Mouse (Mus musculus) forebrain, postnatal 0 days (tissue): Measurements from ENCODE around the gene Adamts17. TPM values are rescaled to one million over a fixed set of nuclear protein-coding genes. Genes with fewer than 3 reads are reported as not detected.

Experiments used
- ATAC-seq: fragments of 200-750 bp; cut with Nextera tagmentation; 2 replicates; pipeline ENCODE4 v1.8.0; 2017; ENCODE audit warnings: mild to moderate bottlenecking, moderate library complexity
- DNase-seq: peaks from one replicate; pipeline ENCODE4 v3.0.0-alpha.2; 2015
- H3K27ac ChIP-seq: fragments of 300-500 bp; sonication (generic); 2 replicates; pipeline ENCODE4 v1.5.1; 2014; ENCODE audit warnings: low read depth, mild to moderate bottlenecking, antibody characterized with exemption, low read length, moderate library complexity, mixed read lengths
- H3K27me3 ChIP-seq: fragments of 300-500 bp; sonication (generic); 2 replicates; pipeline ENCODE4 v1.6.1; 2014; ENCODE audit warnings: mild to moderate bottlenecking, low read length, mixed read lengths; ENCODE audit not compliant: insufficient read depth
- H3K36me3 ChIP-seq: fragments of 300-500 bp; sonication (generic); 2 replicates; pipeline ENCODE4 v1.6.1; 2014; ENCODE audit warnings: mild to moderate bottlenecking, moderate library complexity; ENCODE audit not compliant: insufficient read depth
- H3K4me1 ChIP-seq: fragments of 300-500 bp; sonication (generic); 2 replicates; pipeline ENCODE4 v1.6.1; 2014; ENCODE audit warnings: antibody characterized with exemption; ENCODE audit not compliant: insufficient read depth
- H3K4me2 ChIP-seq: fragments of 300-500 bp; sonication (generic); 2 replicates; pipeline ENCODE4 v1.6.1; 2014; ENCODE audit warnings: low read depth, mild to moderate bottlenecking, moderate library complexity
- H3K4me3 ChIP-seq: fragments of 300-500 bp; sonication (generic); 2 replicates; pipeline ENCODE4 v1.5.1; 2014; ENCODE audit warnings: low read depth, low read length, mixed read lengths
- H3K9ac ChIP-seq: fragments of 300-500 bp; sonication (generic); 2 replicates; pipeline ENCODE4 v1.6.1; 2014; ENCODE audit warnings: mild to moderate bottlenecking
- H3K9me3 ChIP-seq: fragments of 300-500 bp; sonication (generic); 2 replicates; pipeline ENCODE4 v1.6.1; 2016; ENCODE audit warnings: low read length
- CTCF ChIP-seq: sonication (generic); IDR thresholded peaks from 2 replicates; pipeline ENCODE4 v1.5.1; 2016; ENCODE audit warnings: antibody characterized with exemption, control low read depth, low read depth
- WGBS: fragments of 180-500 bp; shearing (Covaris S2); extraction: QIAGEN DNeasy Blood & Tissue Kit; methylation state at CpG from one replicate; pipeline ENCODE4 v1.1.7; 2014; 5-methylcytosine and 5-hydroxymethylcytosine counted together
- polyA plus RNA-seq: library from polyadenylated mRNA; unstranded; fragments of >200 nt; fragmentation: Nextera tagmentation; extraction: Ambion mirVana; gene quantifications from 2 replicates; pipeline ENCODE4 v1.2.1, GENCODE M21; 2015
- total RNA-seq: library from RNA; depleted of rRNA; stranded (reverse); fragments of >200 nt; gene quantifications from 2 replicates; pipeline ENCODE4 v1.2.3, GENCODE M21; 2014

Gene Adamts17
- total and polyA plus RNA-seq, 2 experiments from 2014 or later = 4.1 to 12.6 TPM

- Histone ChIP-seq H3K9ac (no peak overlapping the region), H3K4me1 (no peaks in the 10 kb centered on the region), H3K27ac (no peak overlapping the region), H3K4me3 (no peak overlapping the region), H3K9me3 (no peaks in the 10 kb centered on the region), H3K4me2 (no peak overlapping the region), H3K36me3 (no peaks in the 10 kb centered on the region), H3K27me3 (no peaks in the 10 kb centered on the region)
- 95% methylated on average over 8 of the region's 8 CpGs for WGBS
- TF ChIP-seq CTCF = no peak
- DNase-seq (no peak), ATAC-seq (no peak)
Observed at GRCm38 (mm10) chr7:67027216-67027615, 187.7 kb downstream of the Adamts17 start.

DNA sequence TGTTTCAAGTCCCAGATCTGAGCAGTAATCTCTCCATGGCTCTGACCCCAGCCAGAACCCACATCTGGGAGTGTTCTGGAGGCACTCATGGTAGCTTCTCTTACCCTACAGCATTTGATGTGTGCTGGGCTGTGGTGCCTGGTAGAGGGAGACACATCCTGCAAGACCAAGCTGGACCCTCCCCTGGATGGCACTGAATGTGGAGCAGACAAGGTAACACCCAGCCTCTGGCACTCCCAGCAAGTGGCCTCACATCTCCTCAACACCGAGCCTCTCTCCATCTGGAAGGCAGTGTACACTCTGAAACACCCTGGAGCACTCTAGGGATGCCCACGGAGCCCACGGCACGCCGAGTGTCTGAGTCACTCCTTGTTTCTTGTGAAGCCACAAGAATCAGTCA, 188.2 kb downstream of the Adamts17 start:
- no peak for DNase-seq
- H3K36me3 ChIP-seq = no peaks in the 10 kb centered on the region
- ATAC-seq = no peak
- no peak overlapping the region for H3K27ac ChIP-seq
- H3K4me3 ChIP-seq = no peak overlapping the region
- no peak overlapping the region for H3K9ac ChIP-seq
- no peaks in the 10 kb centered on the region for H3K27me3 ChIP-seq
- no peak for TF ChIP-seq CTCF
- no peak overlapping the region for H3K4me2 ChIP-seq
- WGBS = 94% methylated on average over 5 of the region's 5 CpGs
- H3K4me1 ChIP-seq = no peaks in the 10 kb centered on the region
- no peaks in the 10 kb centered on the region for H3K9me3 ChIP-seq

DNA sequence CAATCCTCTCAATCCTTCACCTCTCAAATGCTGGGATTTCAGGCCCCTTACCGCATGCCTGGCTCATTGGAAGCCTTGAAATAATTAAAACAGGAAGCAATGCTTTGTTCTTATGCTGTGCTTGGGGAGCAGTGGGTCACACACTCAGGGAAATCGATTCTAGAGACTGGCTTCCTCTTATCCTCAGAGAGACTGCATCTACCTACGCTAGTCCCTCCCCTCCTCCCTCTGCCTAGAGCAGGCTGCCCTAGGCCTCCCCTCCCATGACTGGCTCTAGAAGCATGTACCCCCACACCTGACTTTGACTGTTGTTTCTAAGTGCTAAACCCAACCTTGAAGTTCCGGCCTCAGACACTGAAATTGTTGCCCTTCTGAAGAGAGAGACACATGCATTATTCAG, 189.4 kb downstream of the Adamts17 start:
- Histone ChIP-seq H3K27ac (no peak overlapping the region), H3K27me3 (no peaks in the 10 kb centered on the region), H3K9me3 (no peaks in the 10 kb centered on the region), H3K4me1 (no peaks in the 10 kb centered on the region), H3K9ac (no peak overlapping the region), H3K4me2 (no peak overlapping the region), H3K36me3 (no peaks in the 10 kb centered on the region), H3K4me3 (no peak overlapping the region)
- 79% methylated on average over 4 of the region's 4 CpGs for WGBS
- DNase-seq (no peak), ATAC-seq (no peak)
- TF ChIP-seq CTCF = no peak

- Histone ChIP-seq H3K36me3 (no peaks in the 10 kb centered on the region), H3K27me3 (no peaks in the 10 kb centered on the region), H3K4me3 (no peak overlapping the region), H3K4me2 (no peak overlapping the region), H3K4me1 (no peaks in the 10 kb centered on the region), H3K9me3 (no peaks in the 10 kb centered on the region), H3K27ac (no peak overlapping the region), H3K9ac (no peak overlapping the region)
- no peak for TF ChIP-seq CTCF
- WGBS = 97% methylated on average over 14 of the region's 14 CpGs
- ATAC-seq (no peak), DNase-seq (no peak)
Observed at GRCm38 (mm10) chr7:67029481-67029880, 189.9 kb downstream of the Adamts17 start.

GRCm38 (mm10) chr7:67031284-67031683, 191.7 kb downstream of the Adamts17 start:
- Histone ChIP-seq H3K4me2 (no peak overlapping the region), H3K4me3 (no peak overlapping the region), H3K9ac (no peak overlapping the region), H3K27ac (no peak overlapping the region), H3K36me3 (no peaks in the 10 kb centered on the region), H3K4me1 (no peaks in the 10 kb centered on the region), H3K27me3 (no peaks in the 10 kb centered on the region), H3K9me3 (no peaks in the 10 kb centered on the region)
- DNase-seq = no peak
- ATAC-seq = no peak
- no peak for TF ChIP-seq CTCF
- 96% methylated on average over 2 of the region's 2 CpGs for WGBS

DNA sequence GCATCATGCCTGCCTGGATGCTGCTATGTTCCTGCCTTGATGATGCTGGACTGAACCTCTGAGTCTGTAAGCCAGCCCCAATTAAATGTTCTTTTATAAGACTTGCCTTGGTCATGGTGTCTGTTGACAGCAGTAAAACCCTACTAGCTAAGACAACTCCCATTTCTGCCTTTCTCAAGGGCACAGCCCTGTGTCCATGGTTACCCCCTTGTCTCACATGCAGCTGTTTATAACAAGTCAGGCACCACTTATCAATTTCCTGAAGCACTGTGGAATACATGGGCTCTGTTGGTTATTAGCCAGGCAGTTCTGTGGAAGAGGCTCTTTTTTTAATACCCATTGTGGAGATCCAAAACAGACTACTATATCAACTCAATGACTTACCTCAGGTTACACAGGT, 193.1 kb downstream of the Adamts17 start:
- no peak overlapping the region for H3K4me2 ChIP-seq
- H3K9ac ChIP-seq = no peak overlapping the region
- no peaks in the 10 kb centered on the region for H3K4me1 ChIP-seq
- H3K36me3 ChIP-seq = no peaks in the 10 kb centered on the region
- H3K9me3 ChIP-seq = no peaks in the 10 kb centered on the region
- no peak for ATAC-seq
- H3K27me3 ChIP-seq = no peaks in the 10 kb centered on the region
- no peak for TF ChIP-seq CTCF
- no peak overlapping the region for H3K27ac ChIP-seq
- no peak overlapping the region for H3K4me3 ChIP-seq
- no peak for DNase-seq

- DNase-seq (no peak), ATAC-seq (no peak)
- Histone ChIP-seq H3K9ac (no peak overlapping the region), H3K27me3 (no peaks in the 10 kb centered on the region), H3K27ac (no peak overlapping the region), H3K4me2 (no peak overlapping the region), H3K9me3 (no peaks in the 10 kb centered on the region), H3K36me3 (no peaks in the 10 kb centered on the region), H3K4me1 (no peaks in the 10 kb centered on the region), H3K4me3 (no peak overlapping the region)
- no peak for TF ChIP-seq CTCF
- WGBS = 62% methylated on average over 2 of the region's 2 CpGs
Observed at GRCm38 (mm10) chr7:67034369-67034768, 194.8 kb downstream of the Adamts17 start.

DNA sequence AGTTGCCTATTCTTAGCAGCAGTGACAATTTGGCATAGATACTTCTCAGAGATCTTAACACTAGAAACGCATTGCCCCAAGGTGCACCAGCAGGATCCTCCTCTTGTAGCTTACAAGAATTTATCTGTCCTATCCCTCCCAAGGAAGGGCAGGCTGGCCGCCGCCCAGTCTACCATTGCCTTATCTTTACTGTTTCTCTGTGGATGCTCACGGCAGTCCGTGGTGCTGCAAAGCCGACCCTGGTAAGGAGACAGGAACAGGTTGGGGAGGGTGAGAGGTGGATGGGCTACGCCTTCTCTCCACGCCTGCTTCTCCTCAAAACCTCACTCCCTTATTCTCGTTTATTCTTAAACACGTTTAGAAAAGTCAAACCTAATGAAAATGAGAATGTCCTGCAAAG, 195.7 kb downstream of the Adamts17 start:
- ATAC-seq = no peak

More for the DNA sequence above, 195.7 kb downstream of the Adamts17 start:
- Histone ChIP-seq H3K9ac (no peak overlapping the region), H3K27me3 (no peaks in the 10 kb centered on the region), H3K4me3 (no peak overlapping the region), H3K27ac (no peak overlapping the region), H3K4me2 (no peak overlapping the region), H3K9me3 (no peaks in the 10 kb centered on the region), H3K36me3 (no peaks in the 10 kb centered on the region), H3K4me1 (no peaks in the 10 kb centered on the region)
- DNase-seq = no peak
- 94% methylated on average over 10 of the region's 10 CpGs for WGBS
- TF ChIP-seq CTCF = no peak
